Mouse (Mus musculus): ENCODE data around the gene Cryba1. TPM values are rescaled to one million over a fixed set of nuclear protein-coding genes. Genes with fewer than 3 reads are reported as not detected.
A peak's percentile ranks its signal among the peaks of the same experiment; 100 is the strongest.

Gene Cryba1
- polyA plus RNA-seq, 1 experiment from 2014 or later: not detected

GRCm38 (mm10) chr11:77709039-77709438 is 16.0 kb downstream of the Cryba1 start:
- no peak overlapping the region for H3K4me2 ChIP-seq
- H3K4me3 ChIP-seq (replicated peaks): no peak overlapping the region
- WGBS: 63% methylated on average over 3 of the region's 3 CpGs
- no peaks in the 10 kb centered on the region for H3K4me1 ChIP-seq
- H3K27ac ChIP-seq: no peak overlapping the region
- H3K27me3 ChIP-seq (replicated peaks): no peaks in the 10 kb centered on the region
- H3K36me3 ChIP-seq: peaks cover 4% of the 10 kb centered on the region; the same call in 1 of the 2 replicates
- H3K9me3 ChIP-seq: no peaks in the 10 kb centered on the region
- no peak for ATAC-seq (ENCODE audit: insufficient read depth, low FRiP score, low read depth)
- no peak overlapping the region for H3K9ac ChIP-seq

- Histone ChIP-seq H3K4me2 (no peak overlapping the region), H3K27me3 (replicated peaks) (no peaks in the 10 kb centered on the region), H3K9ac (no peak overlapping the region), H3K36me3 (peaks cover 4% of the 10 kb centered on the region), H3K4me3 (replicated peaks) (no peak overlapping the region), H3K4me1 (no peaks in the 10 kb centered on the region), H3K9me3 (no peaks in the 10 kb centered on the region), H3K27ac (no peak overlapping the region)
- no peak for ATAC-seq (ENCODE audit: insufficient read depth, low FRiP score, low read depth)
- WGBS: 83% methylated on average over 3 of the region's 3 CpGs
These were observed 19.2 kb downstream of the Cryba1 start for GRCm38 (mm10) chr11:77705920-77706319.

- Histone ChIP-seq H3K4me2 (no peak overlapping the region), H3K27me3 (replicated peaks) (no peaks in the 10 kb centered on the region), H3K4me1 (no peaks in the 10 kb centered on the region; the same call in 1 of the 2 replicates), H3K9me3 (no peaks in the 10 kb centered on the region), H3K4me3 (replicated peaks) (no peak overlapping the region), H3K9ac (no peak overlapping the region), H3K27ac (no peak overlapping the region), H3K36me3 (peaks cover 27% of the 10 kb centered on the region)
- 59% methylated on average over 2 of the region's 2 CpGs for WGBS
- ATAC-seq (ENCODE audit: insufficient read depth, low FRiP score, low read depth): no peak
These were observed 27.9 kb downstream of the Cryba1 start for GRCm38 (mm10) chr11:77697232-77697631.

- no peak overlapping the region for H3K27ac ChIP-seq
- no peaks in the 10 kb centered on the region for H3K27me3 ChIP-seq (replicated peaks)
- H3K9me3 ChIP-seq: no peaks in the 10 kb centered on the region
- no peak for ATAC-seq (ENCODE audit: insufficient read depth, low FRiP score, low read depth)
- WGBS: 88% methylated on average over 3 of the region's 3 CpGs
- H3K4me2 ChIP-seq: no peak overlapping the region
- H3K4me1 ChIP-seq: peaks cover 4% of the 10 kb centered on the region
- H3K9ac ChIP-seq: no peak overlapping the region
- no peak overlapping the region for H3K4me3 ChIP-seq (replicated peaks)
- H3K36me3 ChIP-seq: peaks cover 37% of the 10 kb centered on the region
These were observed 32.1 kb downstream of the Cryba1 start for GRCm38 (mm10) chr11:77693026-77693425.

- H3K9ac ChIP-seq: peak overlapping the region; percentile 91
- H3K4me1 ChIP-seq: peaks cover 4% of the 10 kb centered on the region
- no peaks in the 10 kb centered on the region for H3K9me3 ChIP-seq
- H3K4me2 ChIP-seq: peak overlapping the region; percentile 63
- H3K36me3 ChIP-seq: peaks cover 17% of the 10 kb centered on the region; the same call in 1 of the 2 replicates
- no peak for ATAC-seq (ENCODE audit: insufficient read depth, low FRiP score, low read depth)
- peak overlapping the region; percentile 98 for H3K4me3 ChIP-seq (replicated peaks)
- H3K27ac ChIP-seq: peak overlapping the region; percentile 98
- under 1% methylated on average over 36 of the region's 40 CpGs for WGBS
- H3K27me3 ChIP-seq (replicated peaks): no peaks in the 10 kb centered on the region
These were observed 37.4 kb downstream of the Cryba1 start for GRCm38 (mm10) chr11:77687541-77688131.

GRCm38 (mm10) chr11:77686841-77687540 is 38.1 kb downstream of the Cryba1 start:
- peak; percentile 9; the same call in 1 of the 2 replicates for ATAC-seq (ENCODE audit: insufficient read depth, low FRiP score, low read depth)
- no peaks in the 10 kb centered on the region for H3K9me3 ChIP-seq
- peaks cover 4% of the 10 kb centered on the region for H3K4me1 ChIP-seq
- H3K4me2 ChIP-seq: peak overlapping the region; percentile 63
- H3K27ac ChIP-seq: peak overlapping the region; percentile 98
- peak overlapping the region; percentile 98 for H3K4me3 ChIP-seq (replicated peaks)
- H3K36me3 ChIP-seq: peaks cover 11% of the 10 kb centered on the region; the same call in 1 of the 2 replicates
- no peaks in the 10 kb centered on the region for H3K27me3 ChIP-seq (replicated peaks)
- peak overlapping the region; percentile 91 for H3K9ac ChIP-seq
- WGBS: under 1% methylated on average over 44 of the region's 76 CpGs

- peak; percentile 37 for ATAC-seq (ENCODE audit: insufficient read depth, low FRiP score, low read depth)
- H3K4me1 ChIP-seq: peaks cover 4% of the 10 kb centered on the region
- peak overlapping the region; percentile 63 for H3K4me2 ChIP-seq
- peak overlapping the region; percentile 91 for H3K9ac ChIP-seq
- no peaks in the 10 kb centered on the region for H3K9me3 ChIP-seq
- H3K27me3 ChIP-seq (replicated peaks): no peaks in the 10 kb centered on the region
- H3K36me3 ChIP-seq: peaks cover 5% of the 10 kb centered on the region; the same call in 1 of the 2 replicates
- 0% methylated on average over 27 of the region's 30 CpGs for WGBS
- H3K4me3 ChIP-seq (replicated peaks): peak overlapping the region; percentile 98
- H3K27ac ChIP-seq: peak overlapping the region; percentile 98
These were observed 38.7 kb downstream of the Cryba1 start for GRCm38 (mm10) chr11:77686346-77686840.

GRCm38 (mm10) chr11:77685383-77686265 is 39.5 kb downstream of the Cryba1 start, which contains the start of gene Nufip2:
Gene Nufip2 (plus strand): TSS chr11:77686155.
- H3K9ac ChIP-seq: peak within 1 kb of the TSS; percentile 91
- ATAC-seq (ENCODE audit: insufficient read depth, low FRiP score, low read depth): peak; percentile 99
- H3K27me3 ChIP-seq (replicated peaks): no peaks in the 10 kb centered on the region
- WGBS: under 1% methylated on average over 38 of the region's 38 CpGs
- H3K4me2 ChIP-seq: peak within 1 kb of the TSS; percentile 63
- peak within 1 kb of the TSS; percentile 98 for H3K27ac ChIP-seq
- peaks cover 4% of the 10 kb centered on the region for H3K4me1 ChIP-seq
- H3K4me3 ChIP-seq (replicated peaks): peak within 1 kb of the TSS; percentile 98
- H3K36me3 ChIP-seq: no peaks in the 10 kb centered on the region
- H3K9me3 ChIP-seq: no peaks in the 10 kb centered on the region

GRCm38 (mm10) chr11:77684896-77685295 is 40.2 kb downstream of the Cryba1 start:
- no peak for ATAC-seq (ENCODE audit: insufficient read depth, low FRiP score, low read depth)
- Histone ChIP-seq H3K9ac (no peak overlapping the region), H3K27me3 (replicated peaks) (no peaks in the 10 kb centered on the region), H3K4me3 (replicated peaks) (no peak overlapping the region), H3K9me3 (no peaks in the 10 kb centered on the region), H3K27ac (no peak overlapping the region), H3K4me1 (peaks cover 4% of the 10 kb centered on the region), H3K4me2 (no peak overlapping the region), H3K36me3 (no peaks in the 10 kb centered on the region)
- 63% methylated on average over 2 of the region's 2 CpGs for WGBS

- WGBS: 36% methylated on average over 2 of the region's 2 CpGs
These were observed 45.1 kb downstream of the Cryba1 start for GRCm38 (mm10) chr11:77680018-77680417.

GRCm38 (mm10) chr11:77673428-77673991 is 51.6 kb downstream of the Cryba1 start:
- no peak overlapping the region for H3K9ac ChIP-seq
- no peaks in the 10 kb centered on the region for H3K27me3 ChIP-seq (replicated peaks)
- H3K4me2 ChIP-seq: no peak overlapping the region
- H3K9me3 ChIP-seq: 0 out of 2 replicates have a peak, but pooled peaks cover 4% of the 10 kb centered on the region
- H3K4me3 ChIP-seq (replicated peaks): no peak overlapping the region
- no peak for ATAC-seq (ENCODE audit: insufficient read depth, low FRiP score, low read depth)
- WGBS: 58% methylated on average over 4 of the region's 4 CpGs
- no peak overlapping the region for H3K27ac ChIP-seq
- H3K36me3 ChIP-seq: no peaks in the 10 kb centered on the region
- no peaks in the 10 kb centered on the region for H3K4me1 ChIP-seq

More at GRCm38 (mm10) chr11:77680018-77680417, 45.1 kb downstream of the Cryba1 start:
- ATAC-seq (ENCODE audit: insufficient read depth, low FRiP score, low read depth): no peak
- Histone ChIP-seq H3K4me3 (replicated peaks) (no peak overlapping the region), H3K4me2 (no peak overlapping the region), H3K27ac (no peak overlapping the region), H3K27me3 (replicated peaks) (no peaks in the 10 kb centered on the region), H3K9ac (no peak overlapping the region), H3K4me1 (no peaks in the 10 kb centered on the region), H3K9me3 (no peaks in the 10 kb centered on the region), H3K36me3 (no peaks in the 10 kb centered on the region)

All from stomach, embryonic 15.5 days (tissue).